Mouse (Mus musculus) lung, postnatal 14 days (tissue): ENCODE results near the gene Ak1.

Experiments
- DNase-seq: peaks from one replicate; pipeline ENCODE4 v3.0.0; 2021

The Ak1 gene

DNA sequence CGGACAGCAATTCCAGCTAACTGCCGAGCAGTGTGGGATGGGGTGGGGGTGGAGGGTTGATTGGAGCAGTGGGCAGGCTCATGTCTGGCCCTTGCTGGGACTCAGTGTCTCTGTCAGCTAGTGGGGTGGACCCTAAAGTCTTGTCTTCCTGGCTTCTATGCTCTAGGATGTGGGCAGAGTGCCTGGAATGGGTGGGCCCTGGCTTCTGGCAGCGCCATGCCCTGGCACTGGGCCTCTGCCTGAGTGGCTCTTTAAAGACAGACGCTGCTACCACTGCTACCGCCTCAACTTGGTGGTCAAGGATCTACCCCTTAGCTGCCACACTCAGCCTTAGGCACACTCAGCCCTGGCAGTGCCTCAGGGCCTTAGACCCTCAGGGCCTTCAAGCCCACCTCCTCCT lies 7.2 kb downstream of the Ak1 start:
- peak; percentile 89 for DNase-seq

- peak; percentile 71 for DNase-seq
Observed at GRCm38 (mm10) chr2:32629276-32629976, 7.9 kb downstream of the Ak1 start.

- no peak for DNase-seq
Observed at GRCm38 (mm10) chr2:32630036-32630435, 8.5 kb downstream of the Ak1 start.

DNA sequence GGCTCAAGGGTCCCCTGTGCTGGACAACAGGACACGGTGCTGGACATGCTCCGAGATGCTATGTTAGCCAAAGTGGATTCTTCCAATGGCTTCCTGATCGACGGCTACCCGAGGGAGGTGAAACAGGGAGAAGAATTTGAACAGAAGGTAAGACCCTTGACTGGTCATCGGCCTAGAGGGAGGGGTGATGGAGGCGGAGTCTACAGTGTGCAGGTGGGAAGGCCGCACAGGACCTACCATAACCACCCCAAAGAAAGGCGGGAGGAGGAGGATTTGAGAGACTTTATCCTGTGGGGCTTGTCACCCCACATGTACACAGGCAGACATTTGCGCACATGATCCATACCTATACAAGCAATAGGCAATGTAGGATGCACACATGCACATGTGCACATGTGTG lies 9.5 kb downstream of the Ak1 start:
- no peak for DNase-seq

GRCm38 (mm10) chr2:32631737-32632394 lies 10.3 kb downstream of the Ak1 start:
- DNase-seq: peak; percentile 89

DNA sequence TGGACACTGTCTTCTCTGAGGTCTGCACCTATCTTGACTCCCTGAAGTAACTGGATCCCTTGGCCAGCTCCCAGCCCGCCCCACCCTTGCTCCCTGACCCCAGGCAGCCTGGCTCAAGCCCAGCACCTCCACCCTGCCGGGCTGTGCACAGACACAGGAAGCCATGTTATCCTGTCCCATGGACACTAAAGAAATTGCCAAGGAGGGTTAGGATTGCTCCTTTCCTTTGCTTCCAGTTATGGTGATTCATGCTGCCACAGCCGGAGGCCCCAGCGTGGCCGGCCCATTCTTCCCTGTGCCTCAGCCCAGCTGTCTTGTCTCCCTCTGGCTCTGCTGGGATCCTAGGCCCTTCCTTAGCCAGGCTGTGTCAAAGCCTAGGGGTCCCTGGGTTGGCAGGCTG lies 12.1 kb downstream of the Ak1 start:
- peak; percentile 66 for DNase-seq

DNA sequence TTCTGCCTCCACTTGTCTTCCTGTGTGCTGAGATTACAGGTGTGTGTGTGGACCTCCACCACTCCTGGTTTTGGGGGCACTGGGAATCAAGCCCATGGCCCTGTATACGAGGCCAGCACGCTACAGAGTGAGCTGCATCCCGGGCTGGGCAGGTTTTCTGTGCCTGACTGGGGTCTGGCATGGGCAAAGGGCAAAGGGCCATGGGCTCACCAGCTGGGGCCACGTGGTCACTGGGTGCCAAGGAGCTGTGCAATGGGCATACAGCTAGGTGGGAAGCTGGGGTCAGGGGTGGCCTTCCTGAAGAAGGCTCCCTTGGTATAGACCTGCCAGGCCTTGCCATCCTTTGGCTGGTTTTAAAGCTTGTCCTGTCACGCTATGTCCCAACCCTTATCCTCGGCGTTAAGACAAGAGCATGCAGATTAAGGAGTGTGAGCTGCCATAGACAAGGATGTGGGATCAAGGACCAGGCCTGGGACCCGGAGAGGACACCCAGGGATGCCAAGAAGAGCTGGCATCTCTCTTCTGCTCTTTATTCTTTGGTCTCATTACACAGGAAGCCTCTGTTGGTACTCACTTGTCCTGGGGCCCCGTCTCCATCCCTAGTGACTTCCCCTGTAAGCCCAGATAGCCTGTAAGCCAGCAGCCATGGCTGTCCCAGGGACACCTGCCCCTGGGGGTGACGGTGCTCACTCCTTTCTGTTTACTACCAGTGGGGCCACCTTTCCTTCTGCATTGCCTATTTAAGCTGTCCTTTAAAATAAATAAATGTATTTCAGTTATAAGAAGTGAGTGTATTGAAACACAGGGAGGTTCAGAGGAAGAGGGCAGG lies 12.9 kb downstream of the Ak1 start:
- no peak for DNase-seq

- DNase-seq: no peak
Observed at GRCm38 (mm10) chr2:32636617-32637016, 15.1 kb downstream of the Ak1 start.

DNA sequence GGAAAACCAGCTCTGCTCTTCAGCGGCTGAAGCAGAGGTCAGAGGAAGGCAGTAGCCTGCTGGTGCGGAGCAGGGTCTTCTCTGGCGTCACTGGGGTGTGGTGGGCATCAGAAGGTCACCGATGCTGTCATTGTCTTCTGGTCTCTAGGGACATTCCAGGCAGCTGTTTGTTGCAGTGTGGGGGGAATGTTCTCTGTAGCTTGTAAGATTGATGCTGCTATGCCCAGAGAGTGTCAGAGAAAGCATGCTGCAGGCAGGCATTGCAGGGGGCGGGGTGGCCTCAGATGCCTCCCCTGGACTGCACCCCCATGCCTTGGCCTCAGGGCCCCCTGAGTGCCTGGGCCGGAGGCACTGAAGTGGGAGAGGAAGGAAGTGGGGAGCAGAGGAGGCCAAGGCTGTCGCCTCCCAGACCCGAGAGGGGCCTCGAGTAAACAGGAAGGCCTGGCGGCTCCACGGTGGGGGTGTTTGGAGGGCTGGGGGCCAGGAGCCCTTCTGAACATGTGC lies 16.3 kb downstream of the Ak1 start:
- peak; percentile 80 for DNase-seq

GRCm38 (mm10) chr2:32639632-32640031 lies 18.1 kb downstream of the Ak1 start:
- no peak for DNase-seq

GRCm38 (mm10) chr2:32640550-32641051 lies 19.0 kb downstream of the Ak1 start:
- DNase-seq: no peak

GRCm38 (mm10) chr2:32641810-32642209 lies 20.3 kb downstream of the Ak1 start:
- no peak for DNase-seq

- DNase-seq: no peak
Observed at GRCm38 (mm10) chr2:32642813-32643212, 21.3 kb downstream of the Ak1 start.

DNA sequence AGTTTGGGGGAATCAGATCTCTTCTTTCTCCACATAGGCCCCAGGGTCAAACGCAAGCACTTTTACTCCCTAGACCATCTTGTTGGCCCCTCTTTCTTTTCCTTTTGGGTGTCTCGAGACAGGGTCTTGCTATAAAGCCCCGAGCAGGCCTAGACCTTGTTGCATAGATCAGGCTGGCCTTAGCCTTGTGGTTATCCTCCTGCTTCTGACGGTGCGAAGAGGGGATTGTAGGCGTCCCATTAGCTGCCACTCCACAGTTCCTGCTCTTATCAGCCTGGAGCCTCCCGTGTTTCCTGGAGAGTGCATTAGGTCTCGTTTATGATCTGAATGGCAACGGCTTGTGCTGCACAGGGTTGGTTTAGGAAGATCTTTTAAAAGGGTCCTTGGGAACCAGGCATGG lies 22.5 kb downstream of the Ak1 start:
- DNase-seq: no peak

GRCm38 (mm10) chr2:32644799-32645475 lies 23.4 kb downstream of the Ak1 start:
- DNase-seq: no peak

- no peak for DNase-seq
Observed at GRCm38 (mm10) chr2:32645647-32646046, 24.1 kb downstream of the Ak1 start.

- DNase-seq: peak; percentile 86
Observed at GRCm38 (mm10) chr2:32646379-32647056, 25.0 kb downstream of the Ak1 start, which contains the start of gene Eng. TSS of gene Eng (plus strand) at chr2:32646595.

GRCm38 (mm10) chr2:32647366-32647765 lies 25.8 kb downstream of the Ak1 start:
- DNase-seq: no peak

DNA sequence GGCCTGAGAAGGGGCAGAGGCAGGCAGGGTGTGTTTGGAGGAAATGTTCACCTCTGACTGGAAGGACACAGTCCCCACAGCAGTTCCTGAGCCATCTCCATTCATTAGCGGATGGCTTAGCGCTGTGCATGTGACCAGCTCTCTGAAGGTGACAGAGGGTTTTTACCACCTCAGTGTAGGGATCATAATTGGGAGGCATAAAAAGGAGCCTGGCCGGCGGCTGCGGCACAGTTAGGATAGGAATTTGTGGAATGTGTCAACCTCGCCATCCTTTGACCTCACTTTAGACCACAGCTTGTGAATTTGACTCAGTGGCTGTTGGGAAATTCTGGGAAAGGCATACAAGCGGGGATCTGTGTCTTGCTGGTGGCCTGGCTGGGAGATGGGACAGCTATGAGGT lies 32.2 kb downstream of the Ak1 start:
- no peak for DNase-seq

- DNase-seq: peak; percentile 59
Observed at GRCm38 (mm10) chr2:32654743-32655393, 33.3 kb downstream of the Ak1 start.

GRCm38 (mm10) chr2:32655394-32655744 lies 33.8 kb downstream of the Ak1 start:
- DNase-seq: no peak

DNA sequence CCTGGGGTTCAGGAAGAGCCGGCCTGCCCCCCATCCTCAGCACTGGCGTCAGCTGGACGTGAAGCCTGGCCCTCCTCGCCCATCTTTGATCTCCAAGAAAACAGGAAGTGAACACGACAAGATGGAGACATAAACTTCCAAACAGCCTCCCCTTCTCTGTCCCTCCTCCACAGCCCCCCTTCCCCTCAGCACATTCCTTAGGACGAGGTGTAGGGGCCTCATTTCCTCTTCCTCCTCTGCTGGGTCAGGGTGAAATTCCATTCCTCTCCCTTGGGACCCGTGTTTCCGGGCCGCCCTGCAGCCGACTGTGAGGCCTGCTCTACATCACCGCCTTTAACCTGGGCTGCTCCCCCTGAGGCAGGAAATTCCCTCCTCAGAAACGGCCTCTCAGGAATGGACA lies 34.3 kb downstream of the Ak1 start:
- DNase-seq: peak; percentile 59
